Mouse (Mus musculus) stomach, postnatal 0 days (tissue): Measurements from ENCODE around the gene Card11. TPM values are rescaled to one million over a fixed set of nuclear protein-coding genes. Genes with fewer than 3 reads are reported as not detected.

Experiments
- ATAC-seq: fragments of 200-750 bp; cut with Nextera tagmentation; 2 replicates; pipeline ENCODE4 v1.8.0; 2017; ENCODE audit not compliant: low FRiP score, low TSS enrichment
- DNase-seq: peaks from one replicate; pipeline ENCODE4 v3.0.0-alpha.2; 2016; ENCODE audit warnings: low spot score
- H3K27ac ChIP-seq: fragments of 300-500 bp; sonication (generic); replicated peaks from 2 replicates; pipeline ENCODE4 v1.5.1; 2014; ENCODE audit warnings: mild to moderate bottlenecking, control low read depth
- H3K27me3 ChIP-seq: fragments of 300-500 bp; sonication (generic); 2 replicates; pipeline ENCODE4 v1.6.1; 2014; ENCODE audit warnings: low read length; ENCODE audit not compliant: control insufficient read depth, insufficient read depth
- H3K36me3 ChIP-seq: fragments of 300-500 bp; sonication (generic); 2 replicates; pipeline ENCODE4 v1.6.1; 2014; ENCODE audit warnings: low read length, mixed read lengths; ENCODE audit not compliant: control insufficient read depth, insufficient read depth
- H3K4me1 ChIP-seq: fragments of 300-500 bp; sonication (generic); replicated peaks from 2 replicates; pipeline ENCODE4 v1.6.1; 2014; ENCODE audit warnings: antibody characterized with exemption; ENCODE audit not compliant: control insufficient read depth, insufficient read depth
- H3K4me2 ChIP-seq: fragments of 300-500 bp; sonication (generic); replicated peaks from 2 replicates; pipeline ENCODE4 v1.6.1; 2014; ENCODE audit warnings: low read depth, mild to moderate bottlenecking, control low read depth, moderate library complexity
- H3K4me3 ChIP-seq: fragments of 300-500 bp; sonication (generic); 2 replicates; pipeline ENCODE4 v1.5.1; 2014; ENCODE audit warnings: low read depth, low read length, control low read depth
- H3K9ac ChIP-seq: fragments of 300-500 bp; sonication (generic); 2 replicates; pipeline ENCODE4 v1.6.1; 2014; ENCODE audit warnings: mild to moderate bottlenecking, low read length, control low read depth, mixed read lengths
- H3K9me3 ChIP-seq: fragments of 300-500 bp; sonication (generic); 2 replicates; pipeline ENCODE4 v1.6.1; 2016; ENCODE audit warnings: low read length; ENCODE audit not compliant: control insufficient read depth
- CTCF ChIP-seq: IDR thresholded peaks from 2 replicates; pipeline ENCODE4 v1.5.1; 2016; ENCODE audit warnings: antibody characterized with exemption, low read depth, mild to moderate bottlenecking, moderate library complexity
- EP300 ChIP-seq: optimal IDR thresholded peaks from 2 replicates; pipeline ENCODE3; 2016; ENCODE audit warnings: antibody characterized with exemption
- WGBS: fragments of 180-500 bp; shearing (Covaris S2); extraction: QIAGEN DNeasy Blood & Tissue Kit; methylation state at CpG from one replicate; pipeline ENCODE4 v1.1.7; 2014; 5-methylcytosine and 5-hydroxymethylcytosine counted together
- polyA plus RNA-seq: library from polyadenylated mRNA; unstranded; fragments of >200 nt; fragmentation: Nextera tagmentation; extraction: Ambion mirVana; gene quantifications from 2 replicates; pipeline ENCODE4 v1.2.1, GENCODE M21; 2015

The Card11 gene
- polyA plus RNA-seq, 1 experiment from 2014 or later = 0.13 TPM

GRCm38 (mm10) chr5:140957106-140957505 is 43.3 kb downstream of the Card11 start:
- WGBS = 89% methylated on average over 4 of the region's 4 CpGs
- DNase-seq = no peak

GRCm38 (mm10) chr5:140955666-140956065 is 44.7 kb downstream of the Card11 start:
- no peaks in the 10 kb centered on the region for H3K9me3 ChIP-seq
- 94% methylated on average over 1 of the region's 1 CpGs for WGBS
- H3K4me2 ChIP-seq = no peak overlapping the region
- DNase-seq (no peak), ATAC-seq (no peak)
- H3K27ac ChIP-seq = no peak overlapping the region
- TF ChIP-seq CTCF (peak; percentile 44), EP300 (no peak)
- no peak overlapping the region for H3K4me3 ChIP-seq
- no peaks in the 10 kb centered on the region for H3K36me3 ChIP-seq
- H3K9ac ChIP-seq = no peak overlapping the region
- no peaks in the 10 kb centered on the region for H3K27me3 ChIP-seq
- no peaks in the 10 kb centered on the region for H3K4me1 ChIP-seq

More at GRCm38 (mm10) chr5:140957106-140957505, 43.3 kb downstream of the Card11 start:
- TF ChIP-seq EP300 (no peak), CTCF (peak; percentile 42)
- Histone ChIP-seq H3K4me3 (no peak overlapping the region), H3K36me3 (no peaks in the 10 kb centered on the region), H3K9me3 (no peaks in the 10 kb centered on the region), H3K4me1 (no peaks in the 10 kb centered on the region), H3K9ac (no peak overlapping the region), H3K27ac (no peak overlapping the region), H3K4me2 (no peak overlapping the region), H3K27me3 (no peaks in the 10 kb centered on the region)
- no peak for ATAC-seq

- WGBS = 85% methylated on average over 5 of the region's 5 CpGs
- TF ChIP-seq CTCF (no peak), EP300 (no peak)
- no peak for ATAC-seq
Observed at GRCm38 (mm10) chr5:140951801-140952200, 48.6 kb downstream of the Card11 start.

GRCm38 (mm10) chr5:140948009-140948408 is 52.4 kb downstream of the Card11 start:
- no peak for DNase-seq
- WGBS = 55% methylated on average over 10 of the region's 10 CpGs
- ATAC-seq = 0 out of 2 replicates have a peak, but pooled peaks have one; percentile 10

More at GRCm38 (mm10) chr5:140951801-140952200, 48.6 kb downstream of the Card11 start:
- Histone ChIP-seq H3K36me3 (no peaks in the 10 kb centered on the region), H3K27ac (no peak overlapping the region), H3K4me1 (no peaks in the 10 kb centered on the region), H3K27me3 (no peaks in the 10 kb centered on the region), H3K4me2 (no peak overlapping the region), H3K4me3 (no peak overlapping the region), H3K9me3 (no peaks in the 10 kb centered on the region; the same call in 1 of the 2 replicates), H3K9ac (no peak overlapping the region)
- no peak for DNase-seq

GRCm38 (mm10) chr5:140946034-140946433 is 54.3 kb downstream of the Card11 start:
- Histone ChIP-seq H3K27me3 (no peaks in the 10 kb centered on the region), H3K4me2 (no peak overlapping the region), H3K9me3 (no peaks in the 10 kb centered on the region; the same call in 1 of the 2 replicates), H3K36me3 (no peaks in the 10 kb centered on the region), H3K4me1 (no peaks in the 10 kb centered on the region), H3K4me3 (no peak overlapping the region), H3K9ac (no peak overlapping the region), H3K27ac (no peak overlapping the region)
- DNase-seq (no peak), ATAC-seq (no peak)
- 75% methylated on average over 6 of the region's 6 CpGs for WGBS
- TF ChIP-seq CTCF (no peak), EP300 (no peak)

More at GRCm38 (mm10) chr5:140948009-140948408, 52.4 kb downstream of the Card11 start:
- Histone ChIP-seq H3K4me3 (no peak overlapping the region), H3K9ac (no peak overlapping the region), H3K4me2 (no peak overlapping the region), H3K4me1 (no peaks in the 10 kb centered on the region), H3K9me3 (no peaks in the 10 kb centered on the region; the same call in 1 of the 2 replicates), H3K27me3 (no peaks in the 10 kb centered on the region), H3K36me3 (no peaks in the 10 kb centered on the region), H3K27ac (no peak overlapping the region)
- TF ChIP-seq EP300 = no peak
- no peak for TF ChIP-seq CTCF

- no peak overlapping the region for H3K27ac ChIP-seq
- no peak overlapping the region for H3K4me3 ChIP-seq
- TF ChIP-seq CTCF (no peak), EP300 (no peak)
- H3K36me3 ChIP-seq = no peaks in the 10 kb centered on the region
- H3K27me3 ChIP-seq = no peaks in the 10 kb centered on the region
- ATAC-seq (no peak), DNase-seq (no peak)
- 68% methylated on average over 17 of the region's 18 CpGs for WGBS
- H3K9me3 ChIP-seq = no peaks in the 10 kb centered on the region
- no peak overlapping the region for H3K9ac ChIP-seq
- no peak overlapping the region for H3K4me2 ChIP-seq
- H3K4me1 ChIP-seq = no peaks in the 10 kb centered on the region
Observed at GRCm38 (mm10) chr5:140944382-140945125, 55.8 kb downstream of the Card11 start.
